Comparison of ENCODE assay signal across 21 mouse cellular contexts in genomic region chr8:90885671-90886368, GRCm38 (mm10). TPM values are rescaled to one million over a fixed set of nuclear protein-coding genes. Genes with fewer than 3 reads are reported as not detected.
DNase-seq lines count a peak whose midpoint lies in the region; ATAC-seq and TF ChIP-seq lines count a peak whose summit lies in the region.
"Had no signal": no experiment of that assay in that cellular context is flagged by ENCODE, and none has a peak within 500 bp of the region (broad histone marks: within the 10 kb centered on the region; RNA-seq: fewer than 3 reads in every experiment).

No protein-coding gene starts in this region.

- no peak overlapping the region for H3K4me2 ChIP-seq in liver, postnatal 0 days (ENCODE audit: low read depth, low read length)
- H3K4me2 ChIP-seq in embryonic facial prominence, embryonic 14.5 days (ENCODE audit: low read depth, low read length) = peak overlapping the region; percentile 32; the same call in 1 of the 2 replicates
- H3K4me2 ChIP-seq in neural tube, embryonic 14.5 days (ENCODE audit: low read depth, low read length) = peak overlapping the region; percentile 26; the same call in 1 of the 2 replicates
- H3K4me2 ChIP-seq: forebrain, embryonic 15.5 days; heart, embryonic 15.5 days; hindbrain, embryonic 12.5 days; liver, embryonic 15.5 days; stomach, embryonic 15.5 days had no signal

- H3K36me3 ChIP-seq in liver, adult 2 months (ENCODE audit: control insufficient read depth, insufficient read depth, low read length) = no peaks in the 10 kb centered on the region
- no peaks in the 10 kb centered on the region for H3K36me3 ChIP-seq in liver, postnatal 0 days (replicated peaks; ENCODE audit: insufficient read depth, low read length)
- H3K36me3 ChIP-seq in embryonic facial prominence, embryonic 14.5 days (ENCODE audit: control insufficient read depth, insufficient read depth, low read length) = no peaks in the 10 kb centered on the region
- H3K36me3 ChIP-seq in neural tube, embryonic 14.5 days (ENCODE audit: control insufficient read depth, insufficient read depth, low read length) = no peaks in the 10 kb centered on the region
- H3K36me3 ChIP-seq: forebrain, embryonic 15.5 days; heart, embryonic 15.5 days; hindbrain, embryonic 12.5 days; liver, embryonic 15.5 days; stomach, embryonic 15.5 days had no signal

- no peaks in the 10 kb centered on the region for H3K9me3 ChIP-seq in liver, postnatal 0 days (ENCODE audit: low read length)
- no peaks in the 10 kb centered on the region for H3K9me3 ChIP-seq in embryonic facial prominence, embryonic 14.5 days (ENCODE audit: control insufficient read depth, low read length)
- H3K9me3 ChIP-seq in neural tube, embryonic 14.5 days (ENCODE audit: control insufficient read depth, low read length) = no peaks in the 10 kb centered on the region
- H3K9me3 ChIP-seq: forebrain, embryonic 15.5 days; heart, embryonic 15.5 days; hindbrain, embryonic 12.5 days; liver, embryonic 15.5 days; stomach, embryonic 15.5 days had no signal

- 53% methylated on average over 2 of the region's 2 CpGs for WGBS in liver, adult 2 months
- 73% methylated on average over 2 of the region's 2 CpGs for WGBS in liver, postnatal 0 days (ENCODE audit: insufficient replicate concordance)
- 66% methylated on average over 2 of the region's 2 CpGs for WGBS in embryonic facial prominence, embryonic 14.5 days
- WGBS in neural tube, embryonic 14.5 days = 56% methylated on average over 2 of the region's 2 CpGs

- peaks cover 6% of the 10 kb centered on the region for H3K4me1 ChIP-seq in liver, adult 2 months (ENCODE audit: control insufficient read depth, insufficient read depth, low read length)
- H3K4me1 ChIP-seq in liver, postnatal 0 days (ENCODE audit: insufficient read depth) = 0 out of 2 replicates have a peak, but pooled peaks cover 3% of the 10 kb centered on the region
- H3K4me1 ChIP-seq in embryonic facial prominence, embryonic 14.5 days (ENCODE audit: control insufficient read depth, insufficient read depth, low read length) = no peaks in the 10 kb centered on the region
- no peaks in the 10 kb centered on the region for H3K4me1 ChIP-seq in neural tube, embryonic 14.5 days (ENCODE audit: control insufficient read depth, insufficient read depth, low read length)
- H3K4me1 ChIP-seq: forebrain, embryonic 15.5 days; heart, embryonic 15.5 days; hindbrain, embryonic 12.5 days; stomach, embryonic 15.5 days had no signal

- no peak for TF ChIP-seq POLR2A in liver, adult 2 months (IDR thresholded peaks at IDR 0.05; ENCODE audit: extremely low read depth, insufficient read depth, low read length)

- DNase-seq in cerebellum, adult 9-10 months = peak; percentile 50
- DNase-seq in cerebellum, adult 11-12 months = no peak
- DNase-seq in liver, adult 2 months (ENCODE audit: extremely low read depth, low read depth, low spot score) = peak; percentile 33
- no peak for DNase-seq in liver, postnatal 0 days
- no peak for DNase-seq in embryonic facial prominence, embryonic 14.5 days (ENCODE audit: low spot score)
- no peak for DNase-seq in frontal cortex, adult 2 months (ENCODE audit: extremely low spot score in 1 of 2, low spot score in 1 of 2)
- DNase-seq: adrenal gland, postnatal 36 days; cerebellum, postnatal 10 days; gastrocnemius, adult 2 months; heart, adult 11 months; midbrain, embryonic 14.5 days; spleen, adult 18-20 months had no signal

- H3K79me2 ChIP-seq in liver, adult 2 months (ENCODE audit: control insufficient read depth, insufficient read depth, low read length) = peaks cover 19% of the 10 kb centered on the region

- no peak overlapping the region for H3K9ac ChIP-seq in liver, adult 2 months (ENCODE audit: low read depth, low read length)
- no peak overlapping the region for H3K9ac ChIP-seq in liver, postnatal 0 days (replicated peaks)
- no peak overlapping the region for H3K9ac ChIP-seq in embryonic facial prominence, embryonic 14.5 days (ENCODE audit: low read depth, low read length)
- no peak overlapping the region for H3K9ac ChIP-seq in neural tube, embryonic 14.5 days (replicated peaks; ENCODE audit: low read depth, low read length)
- H3K9ac ChIP-seq: forebrain, embryonic 15.5 days; heart, embryonic 15.5 days; hindbrain, embryonic 12.5 days; liver, embryonic 15.5 days; stomach, embryonic 15.5 days had no signal

- ATAC-seq in liver, postnatal 0 days = no peak
- ATAC-seq in embryonic facial prominence, embryonic 14.5 days (ENCODE audit: low read depth) = no peak
- no peak for ATAC-seq in neural tube, embryonic 14.5 days (ENCODE audit: low read depth)
- no peak for ATAC-seq in activated CD4-positive, CD25-positive, alpha-beta regulatory T cell, adult 4 months
- ATAC-seq: forebrain, embryonic 15.5 days; Patski had no signal

- TF ChIP-seq EP300 in liver, postnatal 0 days (IDR thresholded peaks at IDR 0.05; ENCODE audit: low read depth) = no peak

- no peaks in the 10 kb centered on the region for H3K27me3 ChIP-seq in liver, adult 2 months (ENCODE audit: control insufficient read depth, insufficient read depth, low read length)
- H3K27me3 ChIP-seq in liver, postnatal 0 days (ENCODE audit: insufficient read depth, low read length) = no peaks in the 10 kb centered on the region
- no peaks in the 10 kb centered on the region for H3K27me3 ChIP-seq in embryonic facial prominence, embryonic 14.5 days (replicated peaks; ENCODE audit: control insufficient read depth, insufficient read depth, low read length)
- no peaks in the 10 kb centered on the region for H3K27me3 ChIP-seq in neural tube, embryonic 14.5 days (ENCODE audit: control insufficient read depth, insufficient read depth, low read length)
- H3K27me3 ChIP-seq: forebrain, embryonic 15.5 days; heart, embryonic 15.5 days; hindbrain, embryonic 12.5 days; liver, embryonic 15.5 days; Patski; stomach, embryonic 15.5 days had no signal

- TF ChIP-seq CTCF in liver, adult 2 months (IDR thresholded peaks at IDR 0.05; ENCODE audit: low read depth, low read length) = no peak
- TF ChIP-seq CTCF in liver, postnatal 0 days (IDR thresholded peaks at IDR 0.05; ENCODE audit: low read depth) = no peak

- H3K4me3 ChIP-seq in liver, adult 2 months (ENCODE audit: insufficient read depth, low read depth, low read length) = no peak overlapping the region
- no peak overlapping the region for H3K4me3 ChIP-seq in liver, postnatal 0 days (ENCODE audit: low read depth, low read length)
- no peak overlapping the region for H3K4me3 ChIP-seq in embryonic facial prominence, embryonic 14.5 days (ENCODE audit: low read depth, low read length)
- no peak overlapping the region for H3K4me3 ChIP-seq in neural tube, embryonic 14.5 days (ENCODE audit: low read depth, low read length)
- H3K4me3 ChIP-seq: erythroblast, embryonic 14.5 days; forebrain, embryonic 15.5 days; gastrocnemius, adult 2 months; heart, embryonic 15.5 days; hindbrain, embryonic 12.5 days; liver, embryonic 15.5 days; stomach, embryonic 15.5 days had no signal

- H3K27ac ChIP-seq in liver, adult 2 months (replicated peaks; ENCODE audit: insufficient read depth, low read depth, low read length) = no peak overlapping the region
- H3K27ac ChIP-seq in liver, postnatal 0 days (ENCODE audit: low read depth) = no peak overlapping the region
- H3K27ac ChIP-seq in embryonic facial prominence, embryonic 14.5 days (replicated peaks; ENCODE audit: low read depth, low read length) = 0 out of 2 replicates have a peak overlapping the region, but pooled peaks have one; percentile 39
- no peak overlapping the region for H3K27ac ChIP-seq in neural tube, embryonic 14.5 days (ENCODE audit: low read depth, low read length)
- H3K27ac ChIP-seq: forebrain, embryonic 15.5 days; gastrocnemius, adult 2 months; heart, embryonic 15.5 days; hindbrain, embryonic 12.5 days; liver, embryonic 15.5 days; stomach, embryonic 15.5 days had no signal

RNA-seq across cellular contexts. Expression of gene Chd9, which starts 57.7 kb away (rescaled TPM):
- total RNA-seq in liver, adult 2 months (2014; rRNA removed) = 42.3 and 63.2 TPM in 2 replicates
- 51.6 and 88.2 TPM in 2 replicates for polyA plus RNA-seq in liver, adult 2 months (2012; rRNA removed)
- 27.2 and 32.2 TPM in 2 replicates for polyA plus RNA-seq in liver, postnatal 0 days (2015; fragmentation: Nextera tagmentation; extraction: Ambion mirVana)
- polyA plus RNA-seq in embryonic facial prominence, embryonic 14.5 days (2014; fragmentation: Nextera tagmentation; extraction: Ambion mirVana) = 114 and 123 TPM in 2 replicates
- 97.4 and 112 TPM in 2 replicates for polyA plus RNA-seq in neural tube, embryonic 14.5 days (2014; fragmentation: Nextera tagmentation; extraction: Ambion mirVana)
- polyA plus RNA-seq in activated CD4-positive, CD25-positive, alpha-beta regulatory T cell, adult 4 months (2017; shearing (Covaris generic)) = 100 to 1,000 TPM; 117 to 118 TPM
- polyA plus RNA-seq in frontal cortex, adult 2 months (2012; rRNA removed) = 222 and 304 TPM in 2 replicates

Comparison
In these comparisons a context has a peak if more than half of its experiments do, and no peak if none do; other contexts are left out.
1. DNase-seq: peak in cerebellum, adult 9-10 months (single experiment) and liver, adult 2 months (single experiment); none in cerebellum, adult 11-12 months (single experiment), liver, postnatal 0 days (single experiment), embryonic facial prominence, embryonic 14.5 days (single experiment) and frontal cortex, adult 2 months (0 of 2).